Mouse (Mus musculus) liver, adult 2 months (tissue): ENCODE measurements at regions not wholly inside any gene's neighbourhood (a gene's known extent, or its start where the extent isn't known, plus 50 kb on each side); places are given as distances from the start of the nearest gene placed in this dataset.

Experiments used
- CTCF ChIP-seq: fragments of 200-500 bp; IDR thresholded peaks from 2 replicates; pipeline ENCODE4 v1.5.1; 2011; ENCODE audit warnings: low read depth, low read length, control low read depth
- POLR2A ChIP-seq: fragments of 200-500 bp; IDR thresholded peaks from 2 replicates; pipeline ENCODE4 v1.6.1; 2011; ENCODE audit warnings: low read length, control low read depth; ENCODE audit not compliant: insufficient read depth; ENCODE audit errors: extremely low read depth

DNA sequence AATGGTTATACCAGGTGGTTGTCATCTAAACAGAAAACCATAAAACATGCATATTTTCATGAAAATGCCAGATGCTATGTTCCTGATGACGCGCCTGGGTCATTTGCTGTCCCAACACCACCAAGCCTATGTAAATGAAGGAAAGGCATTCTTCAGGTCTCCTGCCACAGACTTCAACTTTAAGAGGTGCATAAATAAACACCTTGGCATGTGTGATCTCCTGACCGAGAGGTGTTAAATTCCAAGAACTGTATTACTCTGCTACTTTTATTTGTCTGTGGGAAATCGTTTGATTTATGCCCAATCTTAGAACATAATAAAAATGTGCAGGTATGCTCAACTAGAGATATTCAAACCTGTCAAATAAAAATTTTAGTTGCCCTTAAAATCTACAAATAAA lies 560.1 kb downstream of the Ttll7 start:
- TF ChIP-seq POLR2A (no peak), CTCF (no peak)
